Mouse (Mus musculus) T-helper 2 cell (primary cell): ENCODE data around the gene Nradd.

Source experiments
- in situ Hi-C: fragments of 300-600 bp; cut with MboI, MseI; formaldehyde crosslinking; loops from one replicate; pipeline ENCODE4 v1.15.1; 2025; ENCODE audit warnings: high pct_unique_total_duplicates

The Nradd gene

GRCm38 (mm10) chr9:110652963-110653654 is 28.9 kb upstream of the Nradd start:
- in situ Hi-C loops = no loop called here

- in situ Hi-C loops = no loop called here
Measured at GRCm38 (mm10) chr9:110651931-110652722, 27.9 kb upstream of the Nradd start.

DNA sequence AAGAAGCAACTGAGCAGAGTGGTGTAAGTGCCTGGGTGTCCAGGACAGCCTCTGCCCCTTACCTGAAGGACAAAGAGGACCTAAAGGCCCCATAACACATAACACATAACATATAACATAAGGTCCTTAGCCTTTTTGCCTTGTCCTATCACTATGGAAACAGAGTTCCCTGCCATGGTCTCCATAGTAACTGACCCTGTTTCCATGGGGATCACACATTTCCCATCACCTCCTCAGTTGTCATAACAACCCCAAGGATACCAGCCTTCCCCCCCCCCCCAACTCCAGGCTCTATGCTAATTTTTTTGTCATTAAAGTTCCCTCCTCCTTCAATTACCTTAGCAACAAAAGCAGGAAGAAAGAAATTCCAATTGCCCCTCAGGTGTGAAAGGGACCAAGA is 25.5 kb upstream of the Nradd start:
- in situ Hi-C loops = no loop called here

GRCm38 (mm10) chr9:110645219-110645618 is 21.0 kb upstream of the Nradd start:
- in situ Hi-C loops = no loop called here

DNA sequence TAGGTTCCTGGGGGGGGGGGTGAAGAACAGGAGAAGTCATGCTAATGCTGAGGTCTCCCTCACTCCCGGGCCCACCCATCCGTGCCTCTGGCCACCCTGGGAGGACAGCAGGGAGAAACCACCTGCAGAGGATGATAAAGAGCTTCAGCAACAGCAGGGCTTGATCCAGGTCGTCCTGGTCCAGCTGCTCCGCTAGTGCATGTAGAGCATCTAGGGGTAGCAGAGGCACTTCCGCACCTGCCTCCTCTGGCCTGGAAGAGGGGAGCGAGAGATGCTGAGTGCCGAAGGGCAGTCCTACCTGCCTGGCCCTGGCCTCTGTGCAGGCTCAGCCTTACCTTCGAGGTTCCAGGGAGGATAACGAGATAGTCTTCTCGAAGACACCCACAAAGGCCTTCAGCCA is 20.0 kb upstream of the Nradd start:
- in situ Hi-C loops = no loop called here

DNA sequence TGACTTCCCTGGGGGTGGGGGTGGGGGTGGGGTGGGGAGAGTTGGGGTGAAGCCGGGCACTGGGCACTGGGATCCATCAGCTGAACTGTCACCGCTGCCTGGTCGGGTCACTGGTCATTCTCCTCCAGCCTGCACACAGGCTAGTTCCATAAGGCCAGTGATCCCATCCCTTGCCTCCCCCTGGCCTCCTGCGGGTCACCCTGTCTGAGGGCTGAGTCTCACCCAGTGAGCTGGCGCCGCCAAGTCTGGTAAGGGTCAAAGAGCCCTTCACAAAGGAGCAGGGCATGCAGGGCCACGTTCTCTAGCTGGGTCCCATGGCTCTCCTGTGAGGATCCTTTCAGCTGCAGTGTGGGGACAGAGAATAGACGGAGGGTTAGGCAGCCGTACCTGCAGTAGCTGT is 19.5 kb upstream of the Nradd start:
- in situ Hi-C loops = no loop called here

GRCm38 (mm10) chr9:110642812-110643524 is 18.7 kb upstream of the Nradd start:
- in situ Hi-C loops = no loop called here

- in situ Hi-C loops = no loop called here
Measured at GRCm38 (mm10) chr9:110641006-110641405, 16.8 kb upstream of the Nradd start.

DNA sequence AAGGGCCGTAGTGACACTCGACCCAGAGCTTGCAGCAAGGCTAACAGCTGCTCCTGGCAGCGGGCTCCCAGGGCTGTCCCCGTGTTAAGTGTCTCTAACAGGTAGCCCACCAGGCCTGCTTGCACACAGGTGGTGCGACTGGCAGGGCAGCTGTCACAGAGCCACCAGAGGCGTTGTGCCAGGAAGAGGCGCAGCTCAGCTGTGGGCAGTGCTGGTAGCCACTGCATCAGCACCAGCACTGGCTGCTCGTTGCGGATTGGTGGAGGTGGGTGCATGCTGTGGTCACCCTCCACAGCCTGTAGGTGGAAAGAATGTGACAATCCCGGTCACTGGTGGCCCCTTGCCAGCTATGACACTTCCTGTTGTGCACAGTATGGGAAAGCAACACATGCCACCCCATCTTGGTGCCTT is 14.4 kb upstream of the Nradd start:
- in situ Hi-C loops = no loop called here

GRCm38 (mm10) chr9:110635225-110635624 is 11.0 kb upstream of the Nradd start:
- in situ Hi-C loops = no loop called here

DNA sequence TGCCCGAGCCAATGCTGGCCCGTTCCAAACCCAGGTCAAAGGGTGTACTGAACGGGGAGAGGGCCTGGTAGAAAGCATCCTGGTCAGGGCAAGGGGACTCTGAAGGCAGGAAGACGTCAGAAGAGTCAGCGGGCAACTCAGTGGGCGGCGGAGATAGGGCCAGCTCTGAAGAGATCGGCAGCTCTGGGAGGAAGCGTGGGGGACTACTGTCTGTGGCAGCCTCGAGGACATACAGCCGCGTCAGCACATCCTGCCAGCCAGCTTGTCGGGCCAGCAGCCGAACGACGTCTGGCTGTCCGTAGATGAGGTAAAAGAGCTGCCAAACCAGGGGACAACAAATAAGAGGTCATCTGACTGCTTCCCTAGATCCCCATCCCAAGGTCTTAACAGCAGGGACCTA is 9.6 kb upstream of the Nradd start:
- in situ Hi-C loops = no loop called here

DNA sequence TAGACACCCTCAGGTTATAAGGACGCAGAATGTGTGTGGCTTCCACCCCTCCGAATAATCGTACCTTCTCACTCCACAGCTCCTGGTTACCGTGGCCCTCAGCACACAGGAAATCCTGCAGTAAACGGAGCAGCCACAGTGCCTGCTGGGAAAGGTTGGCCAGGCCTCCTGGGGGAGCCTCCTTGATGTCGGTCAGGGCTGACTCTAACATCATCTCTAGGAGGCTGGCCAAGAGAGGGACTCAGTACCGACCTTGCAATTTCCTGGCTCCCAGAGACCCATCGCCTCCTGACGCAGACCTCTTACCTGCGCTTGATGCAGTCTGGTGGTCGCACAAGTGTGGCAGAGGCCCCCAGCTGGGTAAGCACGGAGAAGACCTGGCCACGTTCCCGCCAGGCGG is 8.4 kb upstream of the Nradd start:
- in situ Hi-C loops = no loop called here

DNA sequence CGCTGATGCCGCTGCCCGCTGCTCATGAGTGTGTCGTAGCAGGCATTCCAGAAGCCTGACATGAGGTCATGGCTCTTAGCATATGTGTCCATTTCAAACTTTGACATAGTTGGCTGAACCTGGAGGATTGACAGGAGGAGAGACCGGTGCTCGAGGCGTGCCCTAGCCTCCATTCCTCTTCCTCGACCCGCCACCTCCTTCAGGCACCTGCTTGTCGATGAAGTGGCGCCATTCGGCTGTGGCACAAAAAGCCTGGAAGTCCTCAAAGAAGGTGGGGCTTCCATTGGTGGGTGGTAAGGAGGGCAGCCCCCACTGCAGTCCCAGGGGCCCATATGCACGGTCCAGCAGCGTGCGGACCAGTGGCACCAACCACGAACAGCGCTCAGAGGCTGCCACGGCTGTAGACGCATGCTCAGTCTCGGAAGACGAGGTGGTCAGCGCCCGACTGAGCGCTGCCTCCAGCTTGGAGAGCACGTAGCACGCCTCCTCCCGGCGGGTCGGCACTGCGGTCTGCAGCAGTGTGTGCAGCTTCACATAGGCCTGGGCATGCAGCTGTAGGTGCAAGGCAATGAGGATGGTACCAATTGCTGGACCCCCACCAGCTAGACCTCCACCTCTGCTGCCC is 7.5 kb upstream of the Nradd start:
- in situ Hi-C loops = no loop called here

DNA sequence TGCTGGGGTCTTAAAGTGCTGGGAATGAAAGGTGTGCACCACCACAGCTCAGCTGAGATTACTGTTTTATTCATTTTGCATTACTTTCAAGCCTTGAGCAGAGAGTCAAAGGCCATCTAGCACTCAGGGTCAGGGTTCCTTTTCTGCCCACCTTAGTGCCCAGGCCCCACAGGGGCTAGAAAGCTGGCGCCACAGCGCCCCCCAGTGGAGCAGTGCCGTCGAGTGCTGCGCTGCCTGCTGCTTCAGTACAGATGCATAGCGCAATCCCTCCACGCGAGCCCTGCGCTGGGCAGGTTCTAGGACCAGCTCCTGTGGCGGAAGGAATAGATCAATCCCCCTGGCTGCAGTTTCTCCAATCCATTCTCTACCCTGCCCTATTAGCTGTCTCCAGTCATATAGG is 6.9 kb upstream of the Nradd start:
- in situ Hi-C loops = no loop called here

GRCm38 (mm10) chr9:110630171-110630570 is 5.9 kb upstream of the Nradd start:
- in situ Hi-C loops = no loop called here

DNA sequence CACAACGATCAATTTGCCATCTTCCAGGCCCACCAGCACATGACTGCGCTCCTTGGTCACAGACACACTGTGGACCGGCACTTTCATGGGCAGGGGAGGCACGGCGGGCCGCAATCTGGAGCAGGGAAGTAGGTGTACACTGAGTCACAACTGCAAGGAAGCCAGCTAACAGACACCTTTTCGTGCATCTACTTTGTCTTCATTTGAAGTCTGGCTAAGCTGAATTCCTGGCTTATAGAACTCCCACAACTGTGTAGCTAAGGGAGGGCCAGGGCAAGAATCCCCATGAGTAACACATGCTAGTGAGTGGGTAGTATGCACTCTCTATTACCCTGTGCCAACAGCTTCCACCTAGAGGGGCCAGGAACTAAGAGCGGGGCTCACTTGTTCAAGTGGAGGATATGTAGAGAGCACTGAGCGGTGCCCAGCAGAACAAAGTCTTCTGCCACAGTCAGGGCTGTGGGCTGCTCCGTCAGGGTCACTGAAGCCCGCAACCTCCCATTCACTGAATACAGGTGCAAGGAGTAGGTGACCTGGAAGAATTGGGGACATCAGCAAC is 1.2 kb upstream of the Nradd start:
- in situ Hi-C loops = no loop called here

DNA sequence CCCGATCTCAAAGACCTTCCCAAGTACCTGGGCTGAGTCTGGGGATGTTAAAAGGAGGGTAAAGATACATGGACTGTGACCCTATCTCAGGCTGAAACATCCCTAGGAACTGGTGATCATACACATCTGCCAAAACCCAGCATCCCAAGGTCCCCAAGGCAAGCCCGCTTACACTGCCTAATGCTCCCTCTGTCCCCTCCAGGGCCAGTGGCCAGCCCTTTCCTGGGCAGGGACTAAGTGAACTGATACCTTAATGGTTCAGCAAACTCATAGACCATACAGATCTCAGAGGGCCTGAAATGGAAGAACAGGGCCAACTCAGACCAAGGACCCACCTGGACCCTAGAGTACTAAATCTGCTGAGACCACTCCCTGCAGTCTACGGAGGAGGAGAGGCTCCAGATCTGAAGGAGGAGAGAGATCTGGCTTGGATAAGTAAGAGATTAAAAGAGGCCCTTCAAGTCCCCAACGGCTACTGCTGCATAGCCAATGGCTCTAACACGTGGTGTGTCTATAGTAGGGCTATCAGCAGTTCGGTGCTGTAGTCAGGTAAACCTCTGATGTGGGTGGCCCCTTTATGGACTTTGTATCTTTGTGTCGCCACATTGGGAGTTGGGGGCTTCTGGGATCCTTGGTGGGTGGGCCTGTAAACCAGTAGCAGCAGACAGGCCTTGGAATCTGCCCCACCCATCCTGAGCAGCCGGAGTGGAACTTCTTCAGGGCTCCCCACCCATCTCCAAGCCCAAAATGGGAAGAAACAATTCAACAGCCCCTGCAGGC is 646 bp downstream of the Nradd start:
- in situ Hi-C loops = no loop called here

DNA sequence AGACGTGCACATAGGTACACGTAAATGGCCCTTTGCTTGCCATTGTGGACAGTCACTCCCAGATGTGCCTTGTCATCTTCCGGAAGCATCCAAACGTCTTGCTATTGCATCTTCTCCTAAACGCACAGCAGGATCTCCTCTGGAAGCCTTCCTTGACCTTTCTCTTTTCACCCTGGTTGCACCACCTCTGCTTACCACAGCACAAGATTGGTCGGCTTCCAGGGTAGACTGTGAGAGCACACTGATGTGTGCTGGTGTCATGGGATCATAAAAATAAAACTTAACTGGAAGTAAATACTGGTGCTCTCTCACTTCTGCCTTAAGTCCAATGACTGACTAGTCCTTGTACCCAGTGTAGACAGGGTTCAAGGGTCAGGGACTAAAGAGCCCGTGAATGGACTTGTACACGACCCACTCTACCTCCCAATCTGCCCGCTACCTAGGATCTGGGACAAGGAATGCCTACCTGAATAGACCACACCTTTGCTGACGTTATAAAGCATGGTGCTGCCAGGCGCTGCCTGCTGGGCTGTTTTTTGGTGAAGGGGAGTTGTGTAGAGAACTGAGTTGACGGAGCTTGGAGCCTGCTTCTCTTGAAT is 1.5 kb downstream of the Nradd start:
- in situ Hi-C loops = no loop called here

GRCm38 (mm10) chr9:110620685-110621084 is 3.6 kb downstream of the Nradd start:
- in situ Hi-C loops = no loop called here

DNA sequence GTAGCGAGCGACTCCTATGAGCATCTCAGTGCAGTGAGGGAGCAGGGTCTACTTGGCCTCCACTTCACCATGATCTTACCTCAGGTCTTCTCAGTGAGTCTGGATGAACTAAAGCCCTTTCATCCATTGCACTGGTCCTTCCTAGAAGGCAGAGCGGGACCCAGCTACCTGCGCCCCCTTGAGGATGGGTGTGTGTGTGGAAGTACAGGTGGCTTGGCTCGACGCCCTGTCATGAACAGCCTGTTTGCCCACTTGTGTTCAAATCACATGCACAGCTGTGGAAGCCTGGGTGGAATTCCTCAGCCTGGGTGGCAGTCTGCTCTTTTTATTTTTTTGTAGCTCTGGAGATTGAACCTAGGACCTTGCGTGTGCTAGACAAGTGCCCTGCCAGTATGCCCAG is 4.1 kb downstream of the Nradd start:
- in situ Hi-C loops = no loop called here

DNA sequence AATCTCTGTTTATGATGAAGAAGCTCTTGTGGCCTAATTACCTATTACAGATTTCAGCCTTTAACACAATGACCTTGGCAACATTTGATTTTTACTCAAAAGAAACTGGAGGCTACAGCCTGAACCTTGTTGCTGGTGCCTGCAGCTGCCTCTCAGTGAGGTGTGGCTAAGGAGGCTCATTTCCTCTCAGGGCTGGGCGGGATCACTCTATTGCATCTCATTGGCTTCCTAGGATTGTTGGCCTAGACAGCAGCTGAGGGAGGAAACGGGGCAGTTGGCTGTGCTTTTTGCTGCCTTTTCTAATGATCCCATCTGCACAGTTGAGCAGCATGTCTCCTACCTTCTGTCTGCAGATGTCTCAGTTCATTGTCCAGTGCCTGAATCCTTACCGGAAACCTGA is 7.2 kb downstream of the Nradd start:
- in situ Hi-C loops = no loop called here
